Mouse (Mus musculus) lung, adult 2 months (tissue): Measurements from ENCODE around the gene Grik1.

Experiments
- CTCF ChIP-seq: fragments of 200-500 bp; IDR thresholded peaks from 2 replicates; pipeline ENCODE4 v1.5.1; 2011; ENCODE audit warnings: mild to moderate bottlenecking, low read length, control low read depth; ENCODE audit not compliant: insufficient read depth
- POLR2A ChIP-seq: fragments of 200-500 bp; IDR thresholded peaks from 2 replicates; pipeline ENCODE4 v1.6.1; 2011; ENCODE audit warnings: low read depth, mild to moderate bottlenecking, control low read depth, low read length, borderline replicate concordance; ENCODE audit errors: extremely low read depth

- no peak for TF ChIP-seq POLR2A
- no peak for TF ChIP-seq CTCF
These were observed 376.3 kb downstream of the Grik1 start for GRCm38 (mm10) chr16:87913781-87914180.
